Mouse (Mus musculus): Measurements from ENCODE around the gene Atp8a2.

Atp8a2 gene

DNA sequence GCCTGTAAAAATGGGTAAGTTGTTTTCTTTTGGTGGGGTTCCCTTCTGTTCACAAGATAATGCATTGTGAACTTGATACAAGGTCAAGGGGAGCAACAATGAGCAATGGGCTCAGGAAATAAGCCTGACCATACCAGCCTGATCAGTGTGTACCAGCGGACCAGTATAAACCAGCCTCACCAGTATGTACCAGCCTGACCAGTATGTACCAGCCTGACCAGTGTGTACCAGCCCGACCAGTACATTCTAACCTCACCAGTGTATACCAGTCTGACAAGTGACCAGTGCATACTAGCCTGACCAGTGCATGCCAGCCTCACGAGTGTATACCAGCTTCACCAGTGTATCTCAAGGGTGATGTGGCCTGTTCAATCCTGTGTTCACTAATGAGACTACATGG lies 33.6 kb downstream of the Atp8a2 start:
- no peak for DNase-seq (ENCODE audit: extremely low read depth, insufficient read length, low spot score)

DNA sequence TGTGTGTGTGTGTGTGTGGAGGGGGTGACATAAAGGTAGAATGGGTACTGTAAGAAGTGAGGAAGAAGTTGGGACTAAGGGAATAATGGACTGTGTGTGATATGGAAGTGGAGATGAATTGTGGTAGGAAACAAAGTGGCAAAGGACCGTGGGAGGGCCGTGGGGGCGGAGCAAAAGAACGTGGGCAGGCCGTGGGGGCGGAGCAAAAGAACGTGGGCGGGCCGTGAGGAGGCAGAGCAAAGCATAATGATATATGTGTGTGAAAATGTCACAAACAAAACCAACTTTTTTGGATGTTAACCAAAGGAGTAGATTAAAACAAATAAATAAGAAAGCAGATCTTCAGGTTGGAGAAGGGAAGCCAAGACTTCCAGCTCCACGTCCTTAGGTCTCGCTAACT lies 44.6 kb downstream of the Atp8a2 start:
- no peak for DNase-seq (ENCODE audit: extremely low read depth, insufficient read length, low spot score)

DNA sequence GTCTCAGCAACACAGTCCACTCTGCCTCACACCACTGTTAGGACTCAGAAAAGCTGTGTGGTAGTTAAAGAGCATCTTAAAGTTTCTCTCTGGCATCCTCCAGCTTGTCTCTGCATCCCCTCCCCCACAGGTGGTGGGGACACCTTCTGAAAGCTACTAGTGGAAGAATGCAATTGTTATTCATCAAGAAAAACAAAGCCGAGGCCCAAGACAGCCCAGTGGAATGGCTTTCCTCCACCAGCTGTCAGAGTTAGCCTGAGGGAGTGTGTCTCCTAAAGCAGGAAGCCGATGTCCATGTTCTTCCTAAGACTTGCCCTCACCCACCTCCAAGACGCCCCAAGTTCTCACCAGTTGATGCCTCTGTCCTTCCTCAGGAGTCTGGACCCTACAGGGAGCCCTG lies 48.1 kb downstream of the Atp8a2 start:
- DNase-seq (ENCODE audit: extremely low read depth, insufficient read length, low spot score), result no peak

DNA sequence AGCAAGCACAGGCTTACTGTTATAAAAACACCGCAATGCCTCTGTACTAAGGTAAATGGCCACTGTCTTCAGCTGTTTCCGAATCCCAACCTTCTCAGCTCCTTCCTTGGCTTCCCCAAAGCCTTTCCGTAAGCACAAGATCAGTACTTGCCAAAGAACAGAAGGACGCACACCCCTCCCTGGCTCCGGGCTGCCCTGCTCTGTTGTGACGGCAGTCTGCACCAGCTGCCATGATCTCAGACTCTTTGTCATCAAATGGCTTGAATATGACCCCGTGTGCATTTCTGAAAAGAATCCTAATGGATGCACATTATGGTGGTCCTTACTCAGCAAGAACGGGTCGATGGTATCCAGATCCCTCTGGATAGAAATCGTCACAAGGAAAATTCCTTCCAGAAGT lies 53.7 kb downstream of the Atp8a2 start:
- no peak for DNase-seq (ENCODE audit: extremely low read depth, insufficient read length, low spot score)

DNA sequence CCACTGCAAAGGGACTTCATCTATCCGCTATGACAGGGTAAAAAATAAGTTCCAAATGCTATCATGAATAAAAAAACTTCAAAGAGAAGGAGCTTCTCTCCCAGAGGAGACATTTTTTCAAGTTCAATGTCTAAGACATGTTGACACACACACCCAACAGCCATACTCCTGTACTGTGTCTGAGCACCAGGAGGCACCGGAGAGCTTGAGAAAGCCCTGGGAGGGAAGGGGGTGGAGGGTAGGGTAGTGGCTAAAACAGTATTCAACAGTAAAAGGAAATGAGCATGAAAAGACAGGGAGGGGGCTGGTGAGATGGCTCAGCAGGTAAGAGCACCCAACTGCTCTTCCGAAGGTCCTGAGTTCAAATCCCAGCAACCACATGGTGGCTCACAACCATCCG lies 58.6 kb downstream of the Atp8a2 start:
- DNase-seq (ENCODE audit: extremely low read depth, insufficient read length, low spot score), result no peak

DNA sequence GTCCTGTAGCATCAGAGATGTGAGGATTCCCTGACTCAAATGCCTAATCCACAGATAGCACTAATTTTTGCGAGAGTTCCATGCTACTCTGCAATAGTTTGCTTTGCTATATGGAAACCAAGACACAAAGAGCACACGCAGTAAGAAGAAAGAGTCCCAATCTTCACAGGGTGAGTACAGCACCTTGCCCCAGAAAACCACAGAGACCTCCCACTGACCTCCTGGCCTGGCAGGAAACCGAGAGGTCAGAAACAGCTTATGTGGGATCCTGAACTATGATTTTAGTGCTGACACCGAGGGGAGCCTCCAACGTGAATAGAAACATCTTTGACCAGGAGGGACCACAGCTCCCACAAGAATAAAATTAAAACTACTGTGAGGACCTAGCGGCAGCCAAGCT lies 59.2 kb downstream of the Atp8a2 start:
- no peak for DNase-seq (ENCODE audit: extremely low read depth, insufficient read length, low spot score)

DNA sequence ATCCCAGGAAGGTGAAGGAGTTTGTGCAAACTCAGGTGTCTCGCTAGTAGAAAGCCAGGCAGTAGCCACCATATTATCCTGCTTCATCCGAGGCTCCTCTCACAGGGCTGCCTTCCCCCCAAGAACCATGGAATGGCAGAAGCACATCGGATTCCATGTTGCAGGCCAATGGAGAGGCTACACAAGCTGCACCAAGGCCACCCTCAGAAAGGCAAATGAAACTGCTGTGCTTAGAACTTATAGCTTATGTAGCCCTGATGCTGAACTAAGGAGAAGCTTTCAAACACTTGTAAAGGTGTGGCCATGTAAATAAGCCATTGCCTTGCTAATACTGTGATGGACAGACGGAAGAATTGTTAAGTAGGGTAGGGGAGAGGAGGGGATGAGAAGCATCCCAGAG lies 61.2 kb downstream of the Atp8a2 start:
- no peak for DNase-seq (ENCODE audit: extremely low read depth, insufficient read length, low spot score)

DNA sequence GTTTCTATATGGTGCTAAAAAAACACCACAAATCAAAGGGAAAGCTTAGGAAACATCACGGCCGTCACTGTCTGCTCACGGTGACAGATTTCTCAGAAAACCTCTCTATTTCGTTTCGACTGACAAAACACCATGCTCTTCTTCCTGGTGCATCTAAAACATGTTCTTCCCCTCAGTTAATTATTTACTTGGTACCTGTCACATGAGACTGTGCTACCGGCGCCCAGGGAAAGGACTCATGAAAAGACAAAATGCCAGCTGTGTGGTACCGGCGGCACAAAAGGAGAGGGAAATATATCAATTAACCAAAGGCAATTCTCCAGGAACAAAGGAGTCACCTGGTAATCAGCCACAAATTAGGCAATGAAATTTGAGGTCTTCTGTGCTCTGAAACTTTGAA lies 62.3 kb downstream of the Atp8a2 start:
- DNase-seq (ENCODE audit: extremely low read depth, insufficient read length, low spot score), result no peak

DNA sequence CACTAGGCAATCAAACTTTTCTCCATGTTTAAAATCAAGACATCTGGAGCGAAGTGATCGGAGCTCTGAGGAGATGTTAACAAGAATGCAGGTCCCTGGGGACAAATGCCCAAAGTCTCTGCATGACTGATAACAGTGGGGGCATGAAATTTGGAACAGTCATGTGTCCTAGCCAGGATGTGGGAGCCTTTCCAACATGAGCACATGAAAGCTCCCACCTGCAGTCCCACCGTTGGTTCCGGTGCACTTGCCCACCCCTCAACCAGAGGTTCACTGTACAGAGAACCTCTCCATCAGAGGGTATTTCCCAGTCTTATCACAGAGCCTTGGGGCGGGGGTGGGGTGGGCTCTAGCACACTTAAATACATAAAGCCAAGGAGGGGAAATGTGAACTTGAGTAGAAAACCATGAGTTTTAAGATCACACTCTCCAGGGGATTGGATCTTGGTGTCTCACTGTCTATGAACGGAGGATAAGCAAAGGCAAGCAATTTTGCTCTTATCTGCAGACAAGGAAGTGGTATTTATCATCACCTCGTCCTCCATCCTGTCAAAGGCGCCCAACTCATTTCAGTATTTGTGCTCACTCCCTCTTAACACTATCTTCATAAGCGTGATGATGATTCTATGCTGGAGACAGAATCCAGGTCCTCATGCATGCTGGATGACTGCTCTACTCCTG lies 65.6 kb downstream of the Atp8a2 start:
- DNase-seq (ENCODE audit: extremely low read depth, insufficient read length, low spot score), result no peak

DNA sequence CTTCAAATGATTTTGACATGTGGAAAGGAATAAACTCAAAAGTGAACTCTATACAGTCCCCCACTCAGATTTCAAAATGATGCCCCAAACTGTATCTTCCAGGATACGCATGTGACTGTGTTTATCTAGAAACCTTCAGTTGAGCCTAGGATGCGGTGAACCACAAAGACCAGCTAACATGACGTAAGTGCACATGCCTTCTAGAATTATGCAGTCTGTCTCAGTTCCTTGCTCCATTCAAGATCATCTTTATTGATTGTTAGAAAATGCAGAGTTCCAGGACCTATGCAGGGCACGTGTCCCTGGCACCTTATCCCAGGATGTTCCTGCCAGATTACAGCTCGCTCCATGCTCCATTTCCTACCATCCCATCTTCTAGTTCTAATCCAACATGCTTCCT lies 67.4 kb downstream of the Atp8a2 start:
- DNase-seq (ENCODE audit: extremely low read depth, insufficient read length, low spot score), result no peak

DNA sequence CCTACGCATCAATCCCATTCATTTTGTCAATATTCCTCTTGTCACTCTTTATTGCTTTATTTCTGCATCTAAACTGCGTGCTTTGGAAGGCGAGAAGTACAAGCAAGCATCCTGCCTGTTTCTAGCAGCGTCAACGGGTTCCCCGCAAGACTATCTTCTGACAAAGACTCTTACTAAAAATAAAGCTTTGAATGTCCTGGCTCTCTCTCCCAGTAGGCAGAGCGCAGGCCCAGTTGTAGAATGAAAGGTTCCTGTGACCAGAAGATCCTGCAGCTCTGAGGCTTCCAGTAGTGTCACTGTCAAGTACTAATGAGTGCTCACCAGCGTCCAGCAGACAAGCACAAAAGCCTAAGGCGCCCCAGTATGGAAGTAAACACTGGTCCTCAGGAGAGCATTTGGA lies 71.8 kb downstream of the Atp8a2 start:
- DNase-seq (ENCODE audit: extremely low read depth, insufficient read length, low spot score), result no peak

DNA sequence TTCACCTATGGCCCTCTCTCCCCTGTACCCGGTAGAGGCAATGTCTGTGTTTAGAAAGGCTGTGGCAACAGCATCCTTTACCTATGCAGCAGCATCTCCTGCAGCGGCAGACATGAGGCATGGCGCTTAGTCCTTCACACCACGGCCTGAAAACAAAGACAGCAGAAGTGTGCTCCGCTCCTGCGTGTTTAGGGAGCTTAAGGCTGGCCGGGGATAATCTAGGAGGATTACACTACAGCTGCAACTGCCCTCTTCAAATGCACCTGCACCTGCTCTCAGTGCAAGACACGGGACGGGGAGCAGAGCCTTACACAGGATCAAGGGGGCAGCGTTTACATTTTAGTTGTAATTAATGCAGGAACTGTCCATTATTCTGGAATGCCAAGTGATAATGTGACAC lies 75.4 kb downstream of the Atp8a2 start:
- DNase-seq (ENCODE audit: extremely low read depth, insufficient read length, low spot score), result no peak

DNA sequence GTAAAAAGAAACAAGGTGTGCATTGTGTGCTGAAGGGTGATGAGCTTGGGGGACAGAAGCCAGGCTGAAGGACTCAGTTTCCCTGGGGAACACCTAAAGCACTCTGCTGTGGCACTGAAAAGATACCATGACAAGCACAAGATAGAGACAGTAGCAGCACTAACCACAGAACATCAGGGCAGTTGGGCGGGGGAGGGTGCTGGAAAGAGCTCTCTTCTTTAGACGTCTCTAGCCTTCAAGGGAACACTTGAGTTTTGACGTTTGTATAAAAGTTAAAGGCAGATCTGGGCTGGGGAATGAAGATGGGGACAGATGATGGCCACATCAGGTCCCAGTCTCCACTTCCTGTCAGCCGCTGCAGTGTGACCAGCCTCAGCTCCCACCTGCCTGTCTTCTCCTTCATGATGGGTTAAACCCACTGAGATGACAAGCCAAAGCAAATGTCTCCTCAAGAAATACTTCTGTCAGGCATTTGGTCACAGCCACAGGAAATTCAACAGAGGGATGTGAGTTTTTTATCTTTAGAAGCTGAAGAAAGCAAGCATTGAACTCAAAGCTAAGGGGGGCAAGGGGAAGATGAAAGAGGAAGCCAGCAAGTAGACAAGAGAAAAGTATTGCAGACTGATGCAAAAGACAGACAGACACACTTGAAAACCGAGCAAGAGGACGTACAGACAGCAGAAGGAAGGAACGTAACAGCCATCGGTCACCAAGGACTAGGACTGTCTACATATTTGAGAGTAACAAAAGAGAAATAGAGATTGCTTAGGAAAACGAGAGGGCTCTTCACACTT lies 79.0 kb downstream of the Atp8a2 start:
- no peak for DNase-seq (ENCODE audit: extremely low read depth, insufficient read length, low spot score)

DNA sequence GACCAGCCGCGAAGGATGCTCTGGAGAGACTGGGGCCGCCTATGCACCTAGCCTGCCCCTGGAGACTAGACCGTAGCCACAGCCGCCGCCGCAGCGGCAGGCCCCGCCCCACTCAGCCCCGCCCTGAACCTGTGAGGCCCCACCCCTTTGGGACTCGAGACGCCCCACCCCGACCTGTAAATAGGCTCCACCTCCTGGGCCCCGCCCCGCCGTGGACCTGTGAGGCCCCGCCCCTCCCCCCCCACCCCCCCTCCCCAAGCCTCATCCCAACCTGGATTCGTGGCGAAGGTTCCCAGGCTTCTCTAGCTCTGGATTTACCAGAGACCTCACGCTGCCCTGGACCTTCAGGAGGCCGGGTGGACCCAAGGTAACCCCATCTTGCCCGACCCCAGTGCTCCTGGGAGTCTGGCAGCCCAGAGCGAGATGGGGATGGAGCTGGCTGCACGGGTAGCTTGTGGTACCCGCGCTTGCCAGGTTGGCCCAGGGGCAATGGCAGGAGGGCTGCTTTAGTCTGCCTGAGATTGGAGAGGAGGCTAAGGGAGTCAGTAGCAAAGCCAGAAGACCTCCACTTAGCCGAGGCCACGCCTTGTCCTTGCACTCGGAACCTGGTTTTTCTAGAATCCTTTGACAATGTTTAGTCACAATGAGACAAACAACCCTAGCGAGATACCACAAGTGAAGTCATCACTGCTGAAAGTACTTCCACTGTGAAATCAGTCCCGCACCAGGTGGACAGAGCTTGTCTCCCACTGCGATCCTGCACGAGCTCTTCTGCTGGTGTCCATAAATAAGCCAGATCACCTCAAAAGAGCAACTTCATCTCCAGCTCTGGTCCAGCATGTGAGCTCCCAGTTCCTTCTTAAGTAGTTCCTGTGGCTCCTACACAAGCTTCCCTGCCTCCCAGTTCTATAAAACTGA lies 109.9 kb downstream of the Atp8a2 start:
- DNase-seq (ENCODE audit: extremely low read depth, insufficient read length, low spot score), result no peak

DNA sequence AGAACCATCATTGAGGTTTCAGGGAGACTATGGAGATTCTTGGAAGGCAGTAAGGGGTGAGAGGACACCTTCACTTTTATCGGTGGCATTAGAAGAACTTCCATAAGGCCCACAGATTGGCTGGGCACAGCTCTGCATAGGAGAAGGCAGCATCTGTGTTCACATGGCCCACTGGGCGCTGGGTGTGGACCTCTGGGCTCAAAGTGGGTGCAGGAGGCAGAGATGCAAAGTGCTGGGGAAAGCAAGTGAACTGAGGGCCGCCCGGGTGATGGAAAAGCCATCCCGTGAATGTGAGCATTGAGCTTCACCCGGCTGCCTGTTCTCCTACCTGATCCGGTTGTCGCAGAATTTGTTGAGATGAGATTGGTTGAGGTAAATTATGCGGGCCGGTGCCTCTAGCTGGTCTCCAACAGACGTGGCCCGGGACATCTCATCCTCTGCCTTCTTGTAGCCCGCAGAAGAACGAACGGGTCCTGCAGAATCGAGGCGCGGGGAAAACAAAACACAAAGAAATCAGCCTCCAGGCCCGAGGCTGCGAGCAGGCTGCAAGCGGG lies 110.6 kb downstream of the Atp8a2 start:
- DNase-seq (ENCODE audit: extremely low read depth, insufficient read length, low spot score), result no peak

DNA sequence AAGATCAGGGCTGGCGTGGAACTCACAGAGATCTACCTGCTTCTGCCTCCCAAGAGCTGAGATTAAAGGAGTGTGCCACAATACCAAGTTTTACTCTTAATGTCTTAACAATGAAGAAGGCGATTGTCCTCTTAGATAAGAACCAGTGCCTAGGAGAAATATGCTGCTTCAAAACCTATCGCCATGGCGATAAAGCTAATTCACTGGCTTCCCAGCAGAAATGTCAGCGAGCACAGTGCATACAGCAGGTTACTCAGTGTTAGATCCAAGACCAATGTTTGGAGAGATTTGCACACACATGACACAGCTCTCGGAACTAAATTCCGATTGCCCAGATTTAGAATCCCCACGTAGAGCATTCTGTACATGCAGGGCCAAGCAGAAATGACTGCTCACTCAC lies 114.2 kb downstream of the Atp8a2 start:
- DNase-seq (ENCODE audit: extremely low read depth, insufficient read length, low spot score), result no peak

DNA sequence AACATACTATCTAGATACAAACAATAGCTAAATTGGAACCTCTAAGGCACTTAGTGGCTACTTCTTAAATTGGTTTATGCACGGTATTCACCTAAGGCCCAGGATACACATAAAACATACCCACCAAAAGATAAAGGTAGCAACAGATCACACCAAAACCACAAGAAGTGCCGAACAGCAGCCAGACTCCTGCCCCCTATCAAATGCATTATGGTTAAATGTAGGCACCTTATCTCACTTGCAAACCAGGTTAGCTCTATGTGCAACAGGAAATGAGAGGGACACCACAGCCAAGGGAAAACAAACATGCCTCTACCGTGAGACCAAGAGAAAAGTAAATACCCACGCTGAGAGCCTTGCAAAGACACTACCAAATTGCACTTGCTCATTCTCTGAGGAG lies 124.5 kb downstream of the Atp8a2 start:
- DNase-seq (ENCODE audit: extremely low read depth, insufficient read length, low spot score), result no peak

DNA sequence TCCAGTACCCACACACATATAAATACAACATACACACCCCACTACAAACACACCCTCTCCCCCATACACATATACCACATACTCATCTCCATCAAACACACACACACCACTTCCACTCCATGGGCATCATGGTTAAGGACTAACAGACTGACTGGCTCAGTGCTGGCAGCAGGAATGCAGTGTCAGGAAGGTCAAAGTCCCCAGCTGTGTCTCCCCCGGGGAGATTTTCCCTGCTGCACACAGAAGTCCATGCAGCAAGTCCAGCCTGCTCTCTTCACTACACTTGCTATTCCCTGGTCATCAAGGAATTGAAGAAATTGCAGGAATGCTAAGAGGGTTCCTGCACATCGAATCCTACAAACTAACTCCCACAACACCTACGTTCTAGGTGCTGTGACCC lies 131.8 kb downstream of the Atp8a2 start:
- DNase-seq (ENCODE audit: extremely low read depth, insufficient read length, low spot score), result no peak

DNA sequence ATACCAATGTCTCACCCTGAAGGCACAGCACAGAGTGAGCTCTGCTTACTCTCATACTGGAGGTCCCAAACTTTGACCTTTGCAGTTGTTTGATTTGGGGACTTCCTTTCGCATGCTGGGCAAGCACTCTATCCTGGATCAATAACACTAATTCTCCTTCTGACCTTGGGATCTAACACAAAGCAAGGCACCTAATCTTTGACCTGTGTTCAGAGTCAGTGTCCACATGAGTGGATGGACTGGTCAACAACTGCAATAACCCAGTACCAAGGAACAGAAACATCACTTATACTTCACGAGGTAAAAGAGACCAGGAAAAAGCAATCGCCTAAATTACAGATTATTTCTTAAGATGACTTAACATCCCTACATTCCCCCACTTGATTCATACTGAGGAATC lies 136.0 kb downstream of the Atp8a2 start:
- DNase-seq (ENCODE audit: extremely low read depth, insufficient read length, low spot score), result no peak

DNA sequence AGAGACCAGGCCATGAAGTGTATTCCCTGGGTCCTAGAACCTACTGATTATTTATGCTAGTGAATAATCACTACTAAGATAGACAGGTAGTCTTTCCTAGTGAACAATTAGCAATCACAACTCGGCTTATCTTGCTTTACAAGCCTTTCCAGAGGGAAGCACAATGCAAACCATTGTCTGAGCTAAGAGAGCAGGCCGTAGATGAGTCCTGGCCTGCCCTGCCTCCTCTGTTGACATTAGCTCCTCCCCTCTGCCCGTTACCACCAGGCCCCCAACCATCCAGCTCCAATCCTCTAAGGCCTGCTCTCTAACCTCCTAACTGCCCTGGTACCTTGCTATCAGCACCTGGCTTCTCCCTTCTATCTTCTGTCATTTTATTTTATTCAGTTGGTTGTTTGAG lies 138.1 kb downstream of the Atp8a2 start:
- no peak for DNase-seq (ENCODE audit: extremely low read depth, insufficient read length, low spot score)

DNA sequence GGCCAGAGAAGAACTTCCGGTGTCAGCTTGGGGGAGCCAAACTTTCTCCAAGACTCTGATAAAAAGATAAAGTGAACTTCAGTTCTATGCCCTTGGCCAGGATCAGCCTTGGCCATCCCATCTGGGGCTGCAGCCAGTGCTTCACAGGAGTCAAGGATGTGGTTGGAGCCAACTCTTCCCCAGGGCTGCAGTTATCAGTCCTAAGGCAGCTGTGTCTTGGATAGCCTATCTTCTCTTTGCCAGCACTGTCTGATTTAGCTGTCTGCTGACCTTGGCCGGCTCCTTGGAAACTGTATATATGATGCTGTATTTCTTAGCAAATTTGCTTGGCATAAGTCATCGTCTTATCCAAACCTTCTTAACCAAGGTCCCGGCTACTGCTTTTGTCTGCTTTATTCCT lies 141.7 kb downstream of the Atp8a2 start:
- DNase-seq (ENCODE audit: extremely low read depth, insufficient read length, low spot score), result no peak
